Mouse (Mus musculus) heart, embryonic 11.5 days (tissue): ENCODE measurements around the gene Ppp2r2d. TPM values are rescaled to one million over a fixed set of nuclear protein-coding genes. Genes with fewer than 3 reads are reported as not detected.

Source experiments
- ATAC-seq: fragments of 200-750 bp; cut with Nextera tagmentation; replicated peaks from 2 replicates; pipeline ENCODE4 v1.8.0; 2017; ENCODE audit warnings: moderate library complexity; ENCODE audit not compliant: insufficient number of reproducible peaks, low FRiP score, low TSS enrichment
- H3K27ac ChIP-seq: fragments of 300-500 bp; sonication (generic); 2 replicates; pipeline ENCODE4 v1.5.1; 2014; ENCODE audit warnings: mild to moderate bottlenecking, low read depth, low read length
- H3K27me3 ChIP-seq: fragments of 300-500 bp; sonication (generic); 2 replicates; pipeline ENCODE4 v1.6.1; 2014; ENCODE audit warnings: mild to moderate bottlenecking, low read length, mixed read lengths; ENCODE audit not compliant: control insufficient read depth, insufficient read depth
- H3K36me3 ChIP-seq: fragments of 300-500 bp; sonication (generic); 2 replicates; pipeline ENCODE4 v1.6.1; 2014; ENCODE audit warnings: mild to moderate bottlenecking, low read length, moderate library complexity, mixed read lengths; ENCODE audit not compliant: control insufficient read depth, insufficient read depth
- H3K4me1 ChIP-seq: fragments of 300-500 bp; sonication (generic); 2 replicates; pipeline ENCODE4 v1.6.1; 2014; ENCODE audit warnings: low read length; ENCODE audit not compliant: control insufficient read depth, insufficient read depth
- H3K4me2 ChIP-seq: fragments of 300-500 bp; sonication (generic); 2 replicates; pipeline ENCODE4 v1.6.1; 2014; ENCODE audit warnings: mild to moderate bottlenecking, moderate library complexity
- H3K4me3 ChIP-seq: fragments of 300-500 bp; sonication (generic); 2 replicates; pipeline ENCODE4 v1.5.1; 2014; ENCODE audit warnings: low read depth, low read length
- H3K9ac ChIP-seq: fragments of 300-500 bp; sonication (generic); 2 replicates; pipeline ENCODE4 v1.6.1; 2014; ENCODE audit warnings: mild to moderate bottlenecking, low read depth, low read length, moderate library complexity
- H3K9me3 ChIP-seq: fragments of 300-500 bp; sonication (generic); replicated peaks from 2 replicates; pipeline ENCODE4 v1.6.1; 2016; ENCODE audit warnings: low read length; ENCODE audit not compliant: control insufficient read depth
- WGBS: fragments of 180-500 bp; shearing (Covaris S2); extraction: QIAGEN DNeasy Blood & Tissue Kit; methylation state at CpG from one replicate; pipeline ENCODE4 v1.1.7; 2014; ENCODE audit not compliant: insufficient replicate concordance; 5-methylcytosine and 5-hydroxymethylcytosine counted together
- polyA plus RNA-seq: library from polyadenylated mRNA; unstranded; fragments of >200 nt; fragmentation: Nextera tagmentation; extraction: Ambion mirVana; gene quantifications from 2 replicates; pipeline ENCODE4 v1.2.1, GENCODE M21; 2014

The Ppp2r2d gene
- polyA plus RNA-seq, 1 experiment from 2014 or later: 42.8 TPM

- Histone ChIP-seq H3K9ac (no peak overlapping the region), H3K27ac (no peak overlapping the region), H3K4me1 (no peaks in the 10 kb centered on the region), H3K27me3 (no peaks in the 10 kb centered on the region), H3K9me3 (no peaks in the 10 kb centered on the region), H3K36me3 (no peaks in the 10 kb centered on the region), H3K4me3 (no peak overlapping the region), H3K4me2 (no peak overlapping the region)
- WGBS: 88% methylated on average over 4 of the region's 4 CpGs
- no peak for ATAC-seq
Measured at GRCm38 (mm10) chr7:138928456-138928855, 82.6 kb downstream of the Ppp2r2d start.

Other genes with a start within 250 kb of the Ppp2r2d start
- gene Mapk1ip1, start 194 bp downstream of the Ppp2r2d start, polyA plus RNA-seq: 11.4 and 12.7 TPM in 2 replicates
- gene Bnip3, start 63.4 kb downstream of the Ppp2r2d start, polyA plus RNA-seq: 306 and 317 TPM in 2 replicates
- 0.13 and 0.59 TPM in 2 replicates for gene Jakmip3, start 94.7 kb downstream of the Ppp2r2d start, polyA plus RNA-seq
- gene Dpysl4, start 239.9 kb downstream of the Ppp2r2d start, polyA plus RNA-seq: 3.9 and 4.4 TPM in 2 replicates